Mouse (Mus musculus) midbrain, postnatal 0 days (tissue): Measurements from ENCODE around the gene Dio1. TPM values are rescaled to one million over a fixed set of nuclear protein-coding genes. Genes with fewer than 3 reads are reported as not detected.
A peak's percentile ranks its signal among the peaks of the same experiment; 100 is the strongest.

Experiments
- ATAC-seq: fragments of 200-750 bp; cut with Nextera tagmentation; 2 replicates; pipeline ENCODE4 v1.8.0; 2017; ENCODE audit warnings: moderate number of reproducible peaks, mild to moderate bottlenecking, moderate TSS enrichment, moderate library complexity; ENCODE audit not compliant: low FRiP score
- DNase-seq: peaks from one replicate; pipeline ENCODE4 v3.0.0-alpha.2; 2015; ENCODE audit warnings: low spot score
- H3K27ac ChIP-seq: fragments of 300-500 bp; sonication (generic); 2 replicates; pipeline ENCODE4 v1.5.1; 2014; ENCODE audit warnings: low read depth, mild to moderate bottlenecking, low read length, mixed read lengths
- H3K27me3 ChIP-seq: fragments of 300-500 bp; sonication (generic); 2 replicates; pipeline ENCODE4 v1.6.1; 2014; ENCODE audit warnings: low read length, control low read depth, mixed read lengths; ENCODE audit not compliant: insufficient read depth
- H3K36me3 ChIP-seq: fragments of 300-500 bp; sonication (generic); 2 replicates; pipeline ENCODE4 v1.6.1; 2014; ENCODE audit warnings: low read length, control low read depth, mixed read lengths; ENCODE audit not compliant: insufficient read depth
- H3K4me1 ChIP-seq: fragments of 300-500 bp; sonication (generic); 2 replicates; pipeline ENCODE4 v1.6.1; 2014; ENCODE audit warnings: mild to moderate bottlenecking, control low read depth, antibody characterized with exemption, low read length, mixed read lengths; ENCODE audit not compliant: insufficient read depth
- H3K4me2 ChIP-seq: fragments of 300-500 bp; sonication (generic); 2 replicates; pipeline ENCODE4 v1.6.1; 2014; ENCODE audit warnings: low read depth, mild to moderate bottlenecking, low read length, mixed read lengths; ENCODE audit not compliant: poor library complexity, severe bottlenecking
- H3K4me3 ChIP-seq: fragments of 300-500 bp; sonication (generic); 2 replicates; pipeline ENCODE4 v1.5.1; 2014; ENCODE audit warnings: low read depth, mild to moderate bottlenecking, low read length, moderate library complexity
- H3K9ac ChIP-seq: fragments of 300-500 bp; sonication (generic); replicated peaks from 2 replicates; pipeline ENCODE4 v1.6.1; 2014; ENCODE audit warnings: mild to moderate bottlenecking, low read length, moderate library complexity, mixed read lengths; ENCODE audit not compliant: poor library complexity, severe bottlenecking
- H3K9me3 ChIP-seq: fragments of 300-500 bp; sonication (generic); 2 replicates; pipeline ENCODE4 v1.6.1; 2016; ENCODE audit warnings: low read length, control low read depth
- CTCF ChIP-seq: IDR thresholded peaks from 2 replicates; pipeline ENCODE4 v1.5.1; 2016; ENCODE audit warnings: antibody characterized with exemption, mild to moderate bottlenecking
- WGBS: fragments of 180-500 bp; shearing (Covaris S2); extraction: QIAGEN DNeasy Blood & Tissue Kit; methylation state at CpG from one replicate; pipeline ENCODE4 v1.1.7; 2014; 5-methylcytosine and 5-hydroxymethylcytosine counted together
- polyA plus RNA-seq: library from polyadenylated mRNA; unstranded; fragments of >200 nt; fragmentation: Nextera tagmentation; extraction: Ambion mirVana; gene quantifications from 2 replicates; pipeline ENCODE4 v1.2.1, GENCODE M21; 2015
- total RNA-seq: library from RNA; depleted of rRNA; stranded (reverse); fragments of >200 nt; gene quantifications from 2 replicates; pipeline ENCODE4 v1.2.3, GENCODE M21; 2014

The Dio1 gene
- total and polyA plus RNA-seq, 2 experiments from 2014 or later: not detected

- peak; percentile 34 for DNase-seq
- 52% methylated on average over 20 of the region's 20 CpGs for WGBS
These were observed 41.8 kb upstream of the Dio1 start for GRCm38 (mm10) chr4:107348529-107349310.

GRCm38 (mm10) chr4:107347221-107347620, 40.3 kb upstream of the Dio1 start:
- Histone ChIP-seq H3K27ac (no peak overlapping the region), H3K27me3 (no peaks in the 10 kb centered on the region), H3K36me3 (peaks cover 7% of the 10 kb centered on the region; the same call in 1 of the 2 replicates), H3K4me2 (no peak overlapping the region), H3K4me3 (no peak overlapping the region), H3K9me3 (no peaks in the 10 kb centered on the region), H3K4me1 (no peaks in the 10 kb centered on the region), H3K9ac (no peak overlapping the region)
- ATAC-seq (no peak), DNase-seq (no peak)
- 88% methylated on average over 6 of the region's 6 CpGs for WGBS
- no peak for TF ChIP-seq CTCF

More at GRCm38 (mm10) chr4:107348529-107349310, 41.8 kb upstream of the Dio1 start:
- no peak for TF ChIP-seq CTCF
- Histone ChIP-seq H3K36me3 (peaks cover 10% of the 10 kb centered on the region; the same call in 1 of the 2 replicates), H3K27ac (no peak overlapping the region), H3K9ac (no peak overlapping the region), H3K4me1 (no peaks in the 10 kb centered on the region), H3K4me2 (no peak overlapping the region), H3K9me3 (no peaks in the 10 kb centered on the region), H3K4me3 (no peak overlapping the region), H3K27me3 (no peaks in the 10 kb centered on the region)
- ATAC-seq: no peak

GRCm38 (mm10) chr4:107344612-107345011, 37.6 kb upstream of the Dio1 start:
- Histone ChIP-seq H3K4me3 (no peak overlapping the region), H3K4me2 (no peak overlapping the region), H3K9ac (no peak overlapping the region), H3K27ac (no peak overlapping the region), H3K4me1 (no peaks in the 10 kb centered on the region), H3K27me3 (no peaks in the 10 kb centered on the region), H3K36me3 (no peaks in the 10 kb centered on the region), H3K9me3 (no peaks in the 10 kb centered on the region)
- ATAC-seq: no peak
- WGBS: 76% methylated on average over 7 of the region's 7 CpGs
- TF ChIP-seq CTCF: no peak
- DNase-seq: peak; percentile 18

GRCm38 (mm10) chr4:107341354-107341753, 34.4 kb upstream of the Dio1 start:
- Histone ChIP-seq H3K27me3 (no peaks in the 10 kb centered on the region), H3K4me1 (no peaks in the 10 kb centered on the region), H3K27ac (no peak overlapping the region), H3K9me3 (no peaks in the 10 kb centered on the region), H3K36me3 (no peaks in the 10 kb centered on the region), H3K9ac (no peak overlapping the region; the same call in 1 of the 2 replicates), H3K4me3 (no peak overlapping the region), H3K4me2 (no peak overlapping the region)
- ATAC-seq: no peak
- 39% methylated on average over 5 of the region's 5 CpGs for WGBS
- no peak for TF ChIP-seq CTCF
- DNase-seq: peak; percentile 31

- no peaks in the 10 kb centered on the region for H3K9me3 ChIP-seq
- WGBS: 86% methylated on average over 5 of the region's 5 CpGs
- H3K9ac ChIP-seq: no peak overlapping the region
- no peaks in the 10 kb centered on the region for H3K27me3 ChIP-seq
- no peaks in the 10 kb centered on the region for H3K36me3 ChIP-seq
- no peak for ATAC-seq
- no peaks in the 10 kb centered on the region for H3K4me1 ChIP-seq
- H3K4me2 ChIP-seq: no peak overlapping the region
- H3K4me3 ChIP-seq: no peak overlapping the region
- H3K27ac ChIP-seq: no peak overlapping the region
- no peak for DNase-seq
- no peak for TF ChIP-seq CTCF
These were observed 30.5 kb upstream of the Dio1 start for GRCm38 (mm10) chr4:107337455-107337854.

- TF ChIP-seq CTCF: no peak
- no peaks in the 10 kb centered on the region for H3K4me1 ChIP-seq
- no peak overlapping the region for H3K4me3 ChIP-seq
- no peak overlapping the region for H3K4me2 ChIP-seq
- no peak overlapping the region for H3K27ac ChIP-seq
- H3K36me3 ChIP-seq: no peaks in the 10 kb centered on the region
- DNase-seq (no peak), ATAC-seq (no peak)
- H3K9me3 ChIP-seq: no peaks in the 10 kb centered on the region
- no peaks in the 10 kb centered on the region for H3K27me3 ChIP-seq
- 78% methylated on average over 8 of the region's 8 CpGs for WGBS
- H3K9ac ChIP-seq: no peak overlapping the region
These were observed 29.4 kb upstream of the Dio1 start for GRCm38 (mm10) chr4:107336356-107336755.
